Mouse (Mus musculus) intestine, embryonic 14.5 days (tissue): Measurements from ENCODE around the gene Pdzd8. TPM values are rescaled to one million over a fixed set of nuclear protein-coding genes. Genes with fewer than 3 reads are reported as not detected.

Experiments
- ATAC-seq: fragments of 200-750 bp; cut with Nextera tagmentation; replicated peaks from 2 replicates; pipeline ENCODE4 v1.8.0; 2017; ENCODE audit warnings: low read depth, moderate number of reproducible peaks, moderate TSS enrichment, moderate library complexity; ENCODE audit not compliant: low FRiP score, low TSS enrichment
- DNase-seq: peaks from one replicate; pipeline ENCODE4 v3.0.0-alpha.2; 2018; ENCODE audit warnings: low spot score
- H3K27ac ChIP-seq: fragments of 300-500 bp; sonication (generic); 2 replicates; pipeline ENCODE4 v1.5.1; 2014; ENCODE audit warnings: low read depth, mild to moderate bottlenecking, control low read depth
- H3K27me3 ChIP-seq: fragments of 300-500 bp; sonication (generic); replicated peaks from 2 replicates; pipeline ENCODE4 v1.6.1; 2014; ENCODE audit warnings: low read length, control low read depth; ENCODE audit not compliant: control insufficient read depth, insufficient read depth
- H3K36me3 ChIP-seq: fragments of 300-500 bp; sonication (generic); 2 replicates; pipeline ENCODE4 v1.6.1; 2014; ENCODE audit warnings: low read length, control low read depth; ENCODE audit not compliant: control insufficient read depth, insufficient read depth
- H3K4me1 ChIP-seq: fragments of 300-500 bp; sonication (generic); replicated peaks from 2 replicates; pipeline ENCODE4 v1.6.1; 2014; ENCODE audit warnings: low read length, control low read depth, mixed read lengths; ENCODE audit not compliant: control insufficient read depth, insufficient read depth
- H3K4me2 ChIP-seq: fragments of 300-500 bp; sonication (generic); 2 replicates; pipeline ENCODE4 v1.6.1; 2014; ENCODE audit warnings: low read length
- H3K4me3 ChIP-seq: fragments of 300-500 bp; sonication (generic); 2 replicates; pipeline ENCODE4 v1.5.1; 2014; ENCODE audit warnings: low read depth, low read length, control low read depth, mixed read lengths
- H3K9ac ChIP-seq: fragments of 300-500 bp; sonication (generic); 2 replicates; pipeline ENCODE4 v1.6.1; 2014; ENCODE audit warnings: mild to moderate bottlenecking, low read length
- H3K9me3 ChIP-seq: fragments of 300-500 bp; sonication (generic); 2 replicates; pipeline ENCODE4 v1.6.1; 2016; ENCODE audit warnings: low read length, control low read depth; ENCODE audit not compliant: control insufficient read depth
- WGBS: fragments of 180-500 bp; shearing (Covaris S2); extraction: QIAGEN DNeasy Blood & Tissue Kit; methylation state at CpG from one replicate; pipeline ENCODE4 v1.1.7; 2014; 5-methylcytosine and 5-hydroxymethylcytosine counted together
- polyA plus RNA-seq: library from polyadenylated mRNA; unstranded; fragments of >200 nt; fragmentation: Nextera tagmentation; extraction: Ambion mirVana; gene quantifications from 2 replicates; pipeline ENCODE4 v1.2.1, GENCODE M21; 2014

Pdzd8 gene
- polyA plus RNA-seq, 1 experiment from 2014 or later, result 16.6 TPM

DNA sequence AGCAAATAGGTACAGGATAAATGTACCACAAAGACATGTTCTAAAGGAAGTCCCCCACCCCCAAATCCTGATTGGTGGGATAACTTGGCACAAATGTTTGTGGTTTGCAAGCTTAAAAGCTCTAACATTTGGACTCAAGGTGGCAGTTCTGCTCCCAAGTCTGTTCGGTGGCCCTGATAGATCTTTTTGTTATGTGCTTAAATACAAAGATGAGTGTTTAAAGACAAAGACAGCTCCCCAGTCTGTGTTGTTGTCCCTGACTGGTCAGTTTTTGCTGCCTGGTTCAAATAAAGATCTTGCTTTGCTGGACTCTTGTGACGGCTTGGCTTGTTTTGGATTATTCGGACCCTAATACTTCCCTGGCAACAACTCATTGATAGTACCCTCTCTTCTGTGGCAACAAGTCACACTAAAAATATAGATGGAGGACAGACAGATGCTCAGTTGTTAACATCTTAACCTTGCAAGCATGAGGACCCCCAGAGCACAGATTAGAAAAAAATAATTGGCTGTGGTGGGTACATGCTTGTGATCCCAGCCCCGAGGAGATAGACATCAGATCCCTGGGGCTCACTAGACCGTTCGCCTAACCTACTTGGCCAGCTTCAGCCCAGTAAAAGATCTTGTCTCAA is 3.9 kb upstream of the Pdzd8 start:
- ATAC-seq (no peak), DNase-seq (no peak)
- no peaks in the 10 kb centered on the region for H3K9me3 ChIP-seq
- H3K36me3 ChIP-seq, result no peaks in the 10 kb centered on the region
- WGBS, result 92% methylated on average over 6 of the region's 6 CpGs
- no peaks in the 10 kb centered on the region for H3K27me3 ChIP-seq
- H3K9ac ChIP-seq, result no peak overlapping the region
- H3K4me3 ChIP-seq, result no peak overlapping the region
- H3K4me2 ChIP-seq, result no peak overlapping the region
- H3K4me1 ChIP-seq, result peaks cover 4% of the 10 kb centered on the region; the same call in 1 of the 2 replicates
- H3K27ac ChIP-seq, result no peak overlapping the region

DNA sequence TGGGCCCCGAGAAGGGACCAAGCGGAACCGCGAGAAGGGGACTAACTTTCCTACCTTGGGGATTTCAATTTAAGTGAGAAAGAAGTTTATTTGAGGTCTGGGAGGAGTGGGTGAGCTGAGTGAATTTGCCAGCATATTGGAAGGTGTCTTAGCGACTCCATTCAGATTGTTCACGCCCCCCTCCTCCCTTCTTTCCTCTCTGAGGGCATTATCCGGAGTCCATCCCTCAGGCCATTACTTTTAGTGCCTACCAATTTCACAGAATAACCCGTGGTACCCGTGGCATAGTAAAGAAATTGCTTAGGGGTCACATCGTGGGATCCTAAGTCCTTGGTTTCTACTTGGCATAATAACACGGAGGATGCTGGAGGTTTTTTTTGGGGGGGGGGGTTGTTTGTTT is 745 bp upstream of the Pdzd8 start:
- Histone ChIP-seq H3K9ac (peak overlapping the region; percentile 88), H3K27ac (peak overlapping the region; percentile 93), H3K4me3 (peak overlapping the region; percentile 66), H3K4me1 (peaks cover 16% of the 10 kb centered on the region), H3K4me2 (peak overlapping the region; percentile 81), H3K9me3 (no peaks in the 10 kb centered on the region), H3K36me3 (no peaks in the 10 kb centered on the region), H3K27me3 (no peaks in the 10 kb centered on the region)
- 2% methylated on average over 11 of the region's 11 CpGs for WGBS
- ATAC-seq, result no peak
- no peak for DNase-seq

DNA sequence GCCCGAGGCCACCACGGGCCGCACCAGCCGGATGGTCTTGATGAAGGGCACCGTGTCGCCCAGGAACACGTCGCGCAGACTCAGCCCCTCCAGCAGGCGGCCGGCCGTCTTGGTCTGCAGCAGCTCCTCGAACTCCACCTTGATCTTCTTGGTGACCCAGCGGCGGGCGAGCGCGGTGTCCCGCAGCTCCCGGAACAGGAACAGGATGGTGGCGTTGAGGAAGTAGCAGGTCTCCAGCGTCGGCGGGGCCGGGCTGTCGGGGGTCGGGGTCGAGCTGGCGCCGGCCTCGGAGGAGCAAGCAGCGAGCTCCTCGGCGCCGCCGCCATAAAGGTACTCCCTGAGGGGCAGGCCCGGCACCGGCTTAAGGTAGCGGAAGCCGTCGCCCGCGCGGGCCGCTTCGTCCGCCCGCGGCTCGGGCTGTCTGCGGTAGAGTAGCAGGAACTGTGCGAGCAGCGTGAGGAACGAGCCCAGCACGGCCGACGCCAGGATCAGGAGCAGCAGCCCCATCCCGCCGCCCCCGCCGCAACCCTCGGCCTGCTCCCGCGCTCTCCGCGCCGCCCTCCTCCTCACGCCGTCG is 411 bp downstream of the Pdzd8 start:
- peak overlapping the region; percentile 88 for H3K4me2 ChIP-seq
- H3K4me3 ChIP-seq, result peak overlapping the region; percentile 66
- ATAC-seq (peak; percentile 63), DNase-seq (peak; percentile 84)
- H3K36me3 ChIP-seq, result no peaks in the 10 kb centered on the region
- H3K9me3 ChIP-seq, result no peaks in the 10 kb centered on the region
- peaks cover 20% of the 10 kb centered on the region for H3K4me1 ChIP-seq
- H3K27me3 ChIP-seq, result no peaks in the 10 kb centered on the region
- H3K27ac ChIP-seq, result peak overlapping the region; percentile 93
- under 1% methylated on average over 63 of the region's 70 CpGs for WGBS
- H3K9ac ChIP-seq, result peak overlapping the region; percentile 88

DNA sequence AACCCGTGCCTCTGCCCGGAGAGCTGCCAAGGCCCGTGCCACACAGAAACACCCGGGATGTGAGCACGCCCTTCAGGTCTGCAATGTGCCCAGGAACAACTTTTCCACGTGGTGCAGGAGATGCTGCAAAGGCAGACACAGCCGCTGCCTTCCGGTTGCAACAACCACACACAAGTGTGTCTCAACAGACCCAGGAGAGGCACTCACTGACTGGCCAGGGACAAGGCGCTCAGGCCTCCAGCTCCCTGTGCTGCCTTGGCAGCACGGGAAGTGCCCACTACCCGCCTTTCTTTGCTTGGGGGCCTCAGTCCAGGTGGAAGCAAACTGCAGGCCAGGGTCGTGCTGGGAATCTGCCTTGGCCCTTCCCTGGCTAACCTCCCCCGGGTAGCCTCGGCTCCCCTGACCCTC is 1.3 kb downstream of the Pdzd8 start:
- Histone ChIP-seq H3K36me3 (no peaks in the 10 kb centered on the region), H3K27ac (no peak overlapping the region), H3K27me3 (no peaks in the 10 kb centered on the region), H3K9ac (peak overlapping the region; percentile 88), H3K9me3 (no peaks in the 10 kb centered on the region), H3K4me1 (peaks cover 20% of the 10 kb centered on the region), H3K4me2 (peak overlapping the region; percentile 88), H3K4me3 (peak overlapping the region; percentile 66)
- DNase-seq, result peak; percentile 69
- no peak for ATAC-seq
- WGBS, result under 1% methylated on average over 14 of the region's 14 CpGs

DNA sequence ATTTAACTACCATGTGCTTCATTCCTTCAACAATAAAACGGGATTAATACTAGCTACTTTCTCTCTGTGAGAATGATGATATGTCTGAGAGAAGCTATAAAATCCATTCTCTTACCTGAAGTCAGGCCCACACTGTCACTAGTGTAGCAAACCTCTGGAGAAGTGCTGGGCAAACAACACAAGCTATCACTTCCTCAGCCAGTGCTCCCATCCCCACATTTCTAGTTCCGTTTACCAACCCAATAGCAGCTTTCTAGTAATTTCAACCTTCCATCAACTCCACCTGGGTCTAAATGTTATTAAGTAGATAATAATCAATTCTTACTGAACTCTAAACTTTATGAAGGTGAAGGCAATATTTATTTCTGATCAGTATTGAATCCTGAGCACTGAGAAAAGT is 2.6 kb downstream of the Pdzd8 start:
- ATAC-seq (no peak), DNase-seq (no peak)
- Histone ChIP-seq H3K36me3 (no peaks in the 10 kb centered on the region), H3K4me1 (peaks cover 23% of the 10 kb centered on the region), H3K4me2 (peak overlapping the region; percentile 88), H3K4me3 (peak overlapping the region; percentile 66), H3K9ac (peak overlapping the region; percentile 88; the same call in 1 of the 2 replicates), H3K27ac (no peak overlapping the region), H3K9me3 (no peaks in the 10 kb centered on the region), H3K27me3 (no peaks in the 10 kb centered on the region)
- WGBS, result 21% methylated on average over 2 of the region's 2 CpGs

DNA sequence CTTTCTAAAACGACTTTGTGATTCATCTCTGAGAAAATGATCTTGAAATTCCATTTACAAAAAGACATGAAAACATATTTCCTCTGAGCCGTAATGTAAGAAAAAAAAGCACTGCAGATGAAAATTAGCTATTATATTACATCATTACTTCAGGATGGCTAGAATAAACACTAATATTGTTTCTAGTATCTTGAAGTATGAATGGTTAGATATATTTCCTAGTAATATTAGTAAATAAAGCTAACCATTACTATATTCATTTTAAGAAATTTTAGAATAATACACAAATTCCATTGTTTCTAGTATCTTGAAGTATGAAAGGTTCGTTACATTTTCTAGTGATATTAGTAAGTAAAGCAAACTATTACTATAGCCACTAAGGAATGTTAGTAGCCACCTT is 5.7 kb downstream of the Pdzd8 start:
- H3K27me3 ChIP-seq, result no peaks in the 10 kb centered on the region
- H3K4me3 ChIP-seq, result no peak overlapping the region
- no peak overlapping the region for H3K4me2 ChIP-seq
- peaks cover 20% of the 10 kb centered on the region for H3K4me1 ChIP-seq
- DNase-seq (no peak), ATAC-seq (no peak)
- H3K9me3 ChIP-seq, result no peaks in the 10 kb centered on the region
- peaks cover 4% of the 10 kb centered on the region; the same call in 1 of the 2 replicates for H3K36me3 ChIP-seq
- no peak overlapping the region for H3K27ac ChIP-seq
- 84% methylated on average over 3 of the region's 3 CpGs for WGBS
- no peak overlapping the region for H3K9ac ChIP-seq

DNA sequence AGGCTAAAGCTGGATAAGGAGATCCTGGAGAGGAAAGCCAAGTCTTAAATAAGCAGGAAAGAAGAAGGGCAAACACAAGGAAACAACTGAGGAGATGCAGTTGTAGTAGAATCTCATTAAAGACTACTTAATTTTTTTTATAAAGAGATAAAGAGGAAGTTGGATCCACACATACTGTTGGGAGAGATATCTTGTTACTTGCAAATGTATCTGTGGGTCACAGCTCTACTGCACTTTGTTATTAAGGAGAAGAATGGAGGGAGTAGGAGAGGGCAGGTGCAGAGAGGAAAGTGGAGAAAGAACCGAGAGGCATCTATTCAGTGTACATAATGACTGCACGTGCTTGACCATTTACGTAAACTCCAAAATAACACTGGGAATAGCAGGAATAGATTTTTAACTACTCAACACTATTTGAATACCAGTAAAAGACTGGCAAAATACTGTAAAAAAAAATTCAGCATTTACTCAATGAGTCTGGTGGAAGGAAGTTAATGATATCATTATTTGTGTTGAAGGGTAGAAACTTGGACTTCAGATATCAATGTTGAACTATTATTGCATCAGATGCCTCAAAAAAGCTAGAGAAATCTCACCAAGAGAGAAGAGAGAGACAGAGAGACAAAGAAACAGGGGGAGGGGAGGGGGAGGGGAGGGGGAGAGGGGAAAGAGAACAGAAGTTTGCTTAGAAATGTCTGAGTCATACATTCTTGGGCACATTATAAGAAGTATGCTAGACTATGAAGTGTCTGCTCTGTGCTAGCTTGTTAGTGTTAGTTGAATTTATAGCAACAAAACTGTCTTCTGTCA is 7.5 kb downstream of the Pdzd8 start:
- 82% methylated on average over 3 of the region's 3 CpGs for WGBS
- Histone ChIP-seq H3K9me3 (no peaks in the 10 kb centered on the region), H3K9ac (no peak overlapping the region), H3K36me3 (peaks cover 4% of the 10 kb centered on the region; the same call in 1 of the 2 replicates), H3K4me1 (peaks cover 17% of the 10 kb centered on the region), H3K27ac (no peak overlapping the region), H3K4me3 (no peak overlapping the region), H3K4me2 (no peak overlapping the region), H3K27me3 (no peaks in the 10 kb centered on the region)
- ATAC-seq (no peak), DNase-seq (no peak)

DNA sequence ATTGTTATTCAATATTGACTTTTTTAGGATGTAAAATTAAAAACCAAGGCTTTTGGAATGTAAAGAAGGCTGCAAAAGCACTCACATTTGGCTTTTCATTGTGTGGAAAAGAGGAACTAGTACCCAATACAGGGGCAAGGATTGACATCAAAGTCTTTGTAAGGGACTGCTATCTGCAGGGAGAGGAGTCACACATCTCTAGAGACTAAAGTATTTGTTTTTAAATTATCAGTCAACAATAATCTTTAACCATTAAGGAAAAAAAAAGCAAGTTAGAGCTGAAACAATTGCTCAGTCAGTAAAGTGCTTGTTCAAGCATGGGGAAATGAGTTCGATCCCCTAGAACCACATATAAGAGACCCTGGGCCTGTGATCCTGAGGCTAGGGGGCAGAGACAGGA is 8.9 kb downstream of the Pdzd8 start:
- Histone ChIP-seq H3K4me2 (no peak overlapping the region), H3K9me3 (no peaks in the 10 kb centered on the region), H3K9ac (no peak overlapping the region), H3K36me3 (peaks cover 4% of the 10 kb centered on the region; the same call in 1 of the 2 replicates), H3K27me3 (no peaks in the 10 kb centered on the region), H3K27ac (no peak overlapping the region), H3K4me1 (peaks cover 13% of the 10 kb centered on the region), H3K4me3 (no peak overlapping the region)
- ATAC-seq, result no peak
- no peak for DNase-seq
- WGBS, result 94% methylated on average over 1 of the region's 1 CpGs
